Mouse (Mus musculus): ENCODE measurements at regions not wholly inside any gene's neighbourhood (a gene's known extent, or its start where the extent isn't known, plus 50 kb on each side); places are given as distances from the start of the nearest gene placed in this dataset.

DNA sequence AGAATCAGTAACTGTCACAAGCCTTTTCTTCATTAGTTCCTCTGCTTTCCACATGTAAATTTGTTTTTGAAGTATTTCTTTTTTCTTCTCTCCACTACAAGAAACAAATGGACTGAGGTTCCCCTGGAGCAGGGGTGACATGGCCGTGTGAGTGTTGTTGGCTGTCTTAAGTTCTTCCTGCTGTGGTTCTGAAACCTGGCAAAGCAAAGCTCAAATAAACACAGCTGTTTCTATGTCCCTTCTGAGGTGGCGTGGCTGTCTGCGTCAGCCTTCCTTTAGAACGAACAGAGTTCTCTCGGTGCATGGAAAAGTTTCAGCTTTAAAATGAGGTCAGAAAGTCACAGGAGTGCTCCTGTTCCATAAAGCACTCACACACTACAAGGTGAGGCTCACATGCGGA is 354.3 kb downstream of the Bmp2 start:
- Histone ChIP-seq H3K27me3 (ENCODE audit: insufficient read depth, low read length) (no peaks in the 10 kb centered on the region), H3K4me2 (ENCODE audit: low read depth) (no peak overlapping the region), H3K9me3 (ENCODE audit: low read length) (no peaks in the 10 kb centered on the region), H3K9ac (no peak overlapping the region), H3K27ac (ENCODE audit: low read depth, low read length) (no peak overlapping the region), H3K36me3 (ENCODE audit: insufficient read depth) (no peaks in the 10 kb centered on the region), H3K4me3 (ENCODE audit: low read depth, low read length) (no peak overlapping the region), H3K4me1 (ENCODE audit: insufficient read depth) (no peaks in the 10 kb centered on the region)
- ATAC-seq (no peak), DNase-seq (no peak)
- WGBS: 81% methylated on average over 6 of the region's 6 CpGs
- no peak for TF ChIP-seq CTCF (IDR thresholded peaks at IDR 0.05; ENCODE audit: low read depth)

Data from forebrain, postnatal 0 days (tissue).